Mouse (Mus musculus): ENCODE results near the gene Pibf1.

- TF ChIP-seq CTCF (conservative IDR thresholded peaks at IDR 0.05; ENCODE audit: low read length): no peak
- no peak for TF ChIP-seq NANOG (IDR thresholded peaks at IDR 0.05; ENCODE audit: borderline replicate concordance, low read length)
- TF ChIP-seq POU5F1 (IDR thresholded peaks at IDR 0.05; ENCODE audit: borderline replicate concordance, low read length): no peak
Measured at GRCm38 (mm10) chr14:99266749-99267148, 167.5 kb downstream of the Pibf1 start.
